Mouse (Mus musculus) ES-E14 (cell line): ENCODE measurements around the gene Lpcat4. TPM values are rescaled to one million over a fixed set of nuclear protein-coding genes. Genes with fewer than 3 reads are reported as not detected.

Experiments
- DNase-seq: peaks from one replicate; pipeline ENCODE4 v3.0.0-alpha.2; 2013; ENCODE audit warnings: low read depth, low spot score
- H3K27ac ChIP-seq: 2 replicates; pipeline ENCODE4 v1.5.1; 2012; ENCODE audit warnings: low read depth, mild to moderate bottlenecking, low read length, moderate library complexity, mixed read lengths; ENCODE audit not compliant: poor library complexity, insufficient read depth, severe bottlenecking
- H3K36me3 ChIP-seq: 2 replicates; pipeline ENCODE4 v1.6.1; 2012; ENCODE audit warnings: mild to moderate bottlenecking, low read length, moderate library complexity, mixed read lengths; ENCODE audit not compliant: control insufficient read depth, poor library complexity, insufficient read depth, severe bottlenecking
- H3K4me1 ChIP-seq, 2 experiments: fragments of 150-350 bp in 1 of 2; sonication (generic) in 1 of 2; 2 replicates each; pipeline ENCODE4 v1.6.1; 2012; ENCODE audit warnings: low read length in 2 of 2, mild to moderate bottlenecking in 1 of 2, mixed read lengths in 1 of 2; ENCODE audit not compliant: control insufficient read depth in 2 of 2, insufficient read depth in 2 of 2, poor library complexity in 1 of 2
- H3K4me3 ChIP-seq, 2 experiments: fragments of 150-350 bp in 1 of 2; sonication (generic) in 1 of 2; 2 replicates each; pipeline ENCODE4 v1.5.1; 2012; ENCODE audit warnings: low read length in 2 of 2, low read depth in 1 of 2, mild to moderate bottlenecking in 1 of 2, mixed read lengths in 1 of 2; ENCODE audit not compliant: insufficient read depth in 1 of 2, poor library complexity in 1 of 2, severe bottlenecking in 1 of 2
- H3K9ac ChIP-seq: 2 replicates; pipeline ENCODE4 v1.6.1; 2012; ENCODE audit warnings: low read depth, mild to moderate bottlenecking, low read length, mixed read lengths; ENCODE audit not compliant: poor library complexity, insufficient read depth, severe bottlenecking
- H3K9me3 ChIP-seq: fragments of 150-350 bp; sonication (generic); 2 replicates; pipeline ENCODE4 v1.6.1; 2012; ENCODE audit warnings: low read depth, mild to moderate bottlenecking, low read length; ENCODE audit not compliant: control insufficient read depth, insufficient read depth
- CHD2 ChIP-seq: IDR thresholded peaks from 2 replicates; pipeline ENCODE4 v1.6.1; 2014; ENCODE audit warnings: mild to moderate bottlenecking, low read depth, low read length, inconsistent platforms
- HCFC1 ChIP-seq: IDR thresholded peaks from 2 replicates; pipeline ENCODE4 v1.6.1; 2012; ENCODE audit warnings: low read length, inconsistent platforms, borderline replicate concordance; ENCODE audit not compliant: insufficient read depth
- MAFK ChIP-seq: IDR thresholded peaks from 2 replicates; pipeline ENCODE4 v1.6.1; 2014; ENCODE audit warnings: mild to moderate bottlenecking, low read depth, low read length, inconsistent platforms; ENCODE audit not compliant: insufficient read depth
- ZC3H11A ChIP-seq: IDR thresholded peaks from 2 replicates; pipeline ENCODE4 v1.6.1; 2012; ENCODE audit warnings: low read depth, mild to moderate bottlenecking, inconsistent platforms, low read length, borderline replicate concordance
- ZNF384 ChIP-seq: IDR thresholded peaks from 2 replicates; pipeline ENCODE4 v1.6.1; 2012; ENCODE audit warnings: low read depth, low read length, inconsistent platforms
- in situ Hi-C, 2 experiments: fragments of 600-800 bp; cut with MboI; formaldehyde crosslinking; loops; one replicate each; pipeline ENCODE4 v1.15.1; 2025; ENCODE audit warnings: low sequenced_read_pairs in 2 of 2, inconsistent platforms in 1 of 2; ENCODE audit not compliant: unreplicated experiment in 2 of 2
- total RNA-seq: library from RNA; depleted of rRNA; stranded (reverse); fragments of 300-350 nt; gene quantifications from 2 replicates; pipeline ENCODE4 v1.2.3, GENCODE M21; 2012

Gene Lpcat4
- total RNA-seq, 1 experiment, result 15.8 TPM

- in situ Hi-C loops, result no loop called here
- H3K27ac ChIP-seq, result no peak overlapping the region
- H3K9ac ChIP-seq, result no peak overlapping the region
- no peak overlapping the region for H3K4me3 ChIP-seq
- TF ChIP-seq ZNF384 (no peak), HCFC1 (no peak), ZC3H11A (no peak), CHD2 (no peak), MAFK (no peak)
- H3K36me3 ChIP-seq, result no peaks in the 10 kb centered on the region
- H3K4me1 ChIP-seq, result no peaks in the 10 kb centered on the region
- no peak for DNase-seq
- H3K9me3 ChIP-seq, result no peaks in the 10 kb centered on the region
These were observed 6.6 kb upstream of the Lpcat4 start for GRCm38 (mm10) chr2:112232623-112233022.

- Histone ChIP-seq H3K4me1 (peaks cover 0 to 10% of the 10 kb centered on the region in 2 experiments; a peak in 1 of 4 replicates), H3K27ac (no peak overlapping the region), H3K36me3 (peaks cover 2% of the 10 kb centered on the region; the same call in 1 of the 2 replicates), H3K9me3 (no peaks in the 10 kb centered on the region), H3K9ac (no peak overlapping the region), H3K4me3 (no peak overlapping the region)
- DNase-seq, result no peak
- TF ChIP-seq ZC3H11A, result no peak
- no peak for TF ChIP-seq ZNF384
- TF ChIP-seq MAFK, result no peak
- TF ChIP-seq HCFC1, result no peak
- no peak for TF ChIP-seq CHD2
- in situ Hi-C loops, result no loop called here
These were observed 2.6 kb upstream of the Lpcat4 start for GRCm38 (mm10) chr2:112236620-112237019.

GRCm38 (mm10) chr2:112238006-112238405 lies 1.3 kb upstream of the Lpcat4 start:
- TF ChIP-seq ZC3H11A (no peak), HCFC1 (no peak), MAFK (no peak), CHD2 (no peak), ZNF384 (no peak)
- no peak for DNase-seq
- in situ Hi-C loops, result no loop called here
- peaks cover 2% of the 10 kb centered on the region; the same call in 1 of the 2 replicates for H3K36me3 ChIP-seq
- peaks cover 0 to 23% of the 10 kb centered on the region in 2 experiments; a peak in 2 of 4 replicates for H3K4me1 ChIP-seq
- H3K9me3 ChIP-seq, result no peaks in the 10 kb centered on the region
- no peak overlapping the region for H3K4me3 ChIP-seq
- no peak overlapping the region for H3K9ac ChIP-seq
- no peak overlapping the region for H3K27ac ChIP-seq

- Histone ChIP-seq H3K4me3 (peak overlapping the region; percentile 87 to 97), H3K4me1 (peaks cover 0 to 30% of the 10 kb centered on the region in 2 experiments; a peak in 2 of 4 replicates), H3K9me3 (no peaks in the 10 kb centered on the region), H3K27ac (no peak overlapping the region), H3K36me3 (peaks cover 11% of the 10 kb centered on the region), H3K9ac (peak overlapping the region; percentile 91)
- no peak for DNase-seq
- in situ Hi-C loops, result no loop called here
- no peak for TF ChIP-seq CHD2
- no peak for TF ChIP-seq HCFC1
- TF ChIP-seq MAFK, result no peak
- no peak for TF ChIP-seq ZC3H11A
- TF ChIP-seq ZNF384, result no peak
These were observed 860 bp downstream of the Lpcat4 start for GRCm38 (mm10) chr2:112239935-112240721.
